Mouse (Mus musculus) thymus, adult 18-20 months (tissue): ENCODE data around the gene Art2b.
"Not testable (repeated sequence)": the region's sequence is repeated elsewhere in the genome, so short reads cannot be mapped to it uniquely, and the experiment has no call there.

ENCODE experiments used
- DNase-seq, 2 experiments: peaks; one replicate each; pipeline ENCODE4 v3.0.0; 2022; ENCODE audit warnings: mixed read lengths in 2 of 2

Art2b gene

DNA sequence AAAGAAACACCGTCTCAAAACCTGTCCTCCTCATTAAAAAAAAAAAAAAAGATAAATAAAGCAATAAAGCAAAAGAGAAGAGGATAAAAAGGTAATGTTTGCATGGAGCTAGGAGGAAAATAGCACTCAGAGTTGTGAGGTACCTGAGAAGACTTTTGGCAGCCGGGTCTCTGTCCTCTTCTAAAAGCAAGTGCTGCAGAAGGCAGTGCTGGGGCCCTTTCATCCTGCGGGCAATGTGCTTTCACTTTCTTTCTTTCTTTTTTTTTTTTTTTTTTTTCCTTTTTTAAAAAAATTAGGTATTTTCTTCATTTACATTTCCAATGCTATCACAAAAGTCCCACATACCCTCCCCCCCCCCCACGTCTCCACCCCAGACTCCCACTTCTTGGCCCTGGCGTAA, at the start of gene Art2b:
TSS of gene Art2b (minus strand) at position 193 of the 400 bp plus-strand sequence.
- no peak for DNase-seq

DNA sequence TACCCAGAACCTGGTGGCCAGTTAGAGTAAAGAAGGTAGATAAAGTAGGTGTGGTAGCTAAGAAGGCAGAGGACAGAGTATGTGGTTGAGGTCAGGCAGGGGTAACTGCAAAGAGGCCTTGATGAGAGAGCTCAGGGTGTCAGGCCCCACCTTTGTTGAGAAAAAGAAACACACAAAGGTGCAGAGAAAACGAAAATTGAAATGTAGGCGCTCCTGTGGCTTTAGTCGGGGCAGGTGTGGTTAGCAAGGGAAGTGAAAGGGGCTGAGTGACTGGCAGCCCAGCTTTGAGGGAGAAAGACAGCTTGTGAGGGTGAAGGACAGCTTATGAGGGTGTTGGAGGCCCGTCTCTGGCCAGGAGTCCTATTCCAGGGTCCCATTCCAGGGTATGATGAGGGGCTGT, 49.1 kb upstream of the Art2b start:
- peak; percentile 4 to 30 for DNase-seq

DNA sequence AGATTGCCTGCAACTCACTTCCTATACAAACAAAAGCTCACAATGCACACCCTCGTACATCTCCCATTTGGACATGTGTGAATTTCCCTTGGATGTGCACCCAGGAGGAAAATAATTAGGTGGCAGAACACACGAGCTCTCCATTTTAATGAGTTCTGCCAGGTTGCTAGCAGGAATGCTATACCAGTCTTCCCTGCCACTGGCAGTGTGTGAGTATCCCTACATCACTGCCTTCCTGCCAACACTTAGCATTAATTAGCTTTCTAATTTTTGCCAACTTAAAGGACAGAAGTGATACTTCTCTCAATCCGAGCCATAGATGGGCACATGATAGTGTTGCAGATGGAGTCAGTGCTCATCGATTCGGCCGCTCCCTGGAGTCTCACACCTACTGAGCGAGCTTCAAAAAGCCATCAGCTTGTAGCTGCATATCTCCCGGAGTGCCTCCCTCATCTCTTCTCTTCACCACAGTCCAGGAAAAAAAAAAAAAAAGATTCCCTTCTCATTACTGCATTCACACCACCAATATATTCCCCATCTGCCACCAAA, 48.3 kb upstream of the Art2b start:
- no peak for DNase-seq

- DNase-seq = no peak
Observed at GRCm38 (mm10) chr7:101628481-101628880, 43.1 kb upstream of the Art2b start.

GRCm38 (mm10) chr7:101627166-101627565, 41.8 kb upstream of the Art2b start:
- not testable (repeated sequence) for DNase-seq

DNA sequence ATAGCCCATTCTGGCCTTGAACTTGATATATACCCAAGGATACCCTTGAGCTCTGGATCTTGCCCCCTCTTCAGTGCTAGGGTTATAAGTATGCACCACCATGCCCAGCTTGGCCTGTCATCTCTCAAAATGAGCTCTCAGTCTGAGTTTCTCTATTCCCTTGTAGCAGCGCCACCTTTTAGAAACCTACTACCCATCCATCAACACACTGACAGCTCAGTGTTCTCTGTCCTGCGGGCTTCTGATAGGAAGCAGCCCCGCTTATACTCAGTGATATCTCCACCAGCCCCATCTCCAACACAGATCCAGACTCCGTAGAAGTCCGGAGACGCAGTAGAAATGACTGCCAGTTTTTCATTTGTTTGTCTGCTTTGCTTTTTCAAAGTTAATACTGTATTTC, 38.9 kb upstream of the Art2b start:
- no peak for DNase-seq

- not testable (repeated sequence) for DNase-seq
Observed at GRCm38 (mm10) chr7:101621861-101622260, 36.5 kb upstream of the Art2b start.

- DNase-seq = no peak
Observed at GRCm38 (mm10) chr7:101620373-101620772, 35.0 kb upstream of the Art2b start.

- no peak for DNase-seq
Observed at GRCm38 (mm10) chr7:101618273-101618672, 32.9 kb upstream of the Art2b start.

DNA sequence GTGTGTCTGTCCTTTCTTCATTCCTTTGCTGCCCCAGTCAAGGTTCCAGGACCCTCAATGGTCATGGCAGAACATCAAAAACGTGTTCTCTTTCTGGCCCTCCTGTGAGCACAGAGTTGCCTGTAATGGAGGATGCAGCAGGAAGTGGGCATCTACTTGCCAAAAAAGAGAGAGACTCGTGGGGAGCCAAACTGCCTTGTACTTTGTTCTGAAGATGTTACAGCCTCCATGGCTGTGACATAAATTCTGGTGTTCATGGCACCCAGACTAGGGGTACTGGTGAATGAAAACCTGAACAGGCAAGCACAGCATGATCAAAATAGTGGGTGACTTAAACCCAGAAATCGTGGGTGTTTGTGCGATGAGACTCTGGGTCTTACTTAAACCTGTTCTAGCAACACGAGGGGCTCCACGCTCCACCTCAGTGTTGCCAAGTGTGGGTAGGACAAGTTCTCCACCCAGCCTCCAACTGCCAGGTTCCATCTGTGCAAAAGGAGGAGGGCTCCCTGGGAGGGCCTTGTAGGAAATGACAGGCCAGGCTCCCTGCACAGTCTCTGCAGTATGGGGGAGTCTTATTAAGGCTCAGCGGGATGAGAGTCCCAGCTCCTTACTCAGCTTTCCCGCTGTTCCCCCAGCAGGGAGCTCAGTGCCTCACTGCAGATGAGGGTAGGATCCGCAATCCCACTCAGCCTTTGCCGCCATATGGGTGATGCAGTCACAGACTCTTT, 32.2 kb upstream of the Art2b start:
- DNase-seq = no peak

GRCm38 (mm10) chr7:101616136-101616835, 30.9 kb upstream of the Art2b start:
- DNase-seq = no peak

DNA sequence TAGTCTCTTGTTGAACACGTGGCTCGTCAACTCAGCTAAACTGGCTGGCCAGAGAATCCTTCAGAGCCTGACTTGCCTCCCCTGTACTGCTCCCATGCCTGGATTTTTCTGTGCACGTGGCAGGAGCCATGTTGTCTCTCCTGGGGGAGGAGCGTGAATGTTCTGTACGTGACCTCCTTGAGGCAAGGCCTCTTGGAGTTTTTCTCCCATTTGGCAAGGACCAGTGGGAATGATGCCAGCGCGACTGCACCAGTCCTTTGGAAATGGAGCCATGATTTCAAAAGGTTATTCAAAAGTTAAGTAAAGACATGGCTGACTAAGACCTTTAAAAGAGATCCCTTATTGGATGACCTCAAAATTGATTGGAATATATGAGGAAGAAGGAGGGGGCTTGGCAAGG, 30.0 kb upstream of the Art2b start:
- no peak for DNase-seq

GRCm38 (mm10) chr7:101612786-101613527, 27.6 kb upstream of the Art2b start:
- DNase-seq = not testable (repeated sequence)

DNA sequence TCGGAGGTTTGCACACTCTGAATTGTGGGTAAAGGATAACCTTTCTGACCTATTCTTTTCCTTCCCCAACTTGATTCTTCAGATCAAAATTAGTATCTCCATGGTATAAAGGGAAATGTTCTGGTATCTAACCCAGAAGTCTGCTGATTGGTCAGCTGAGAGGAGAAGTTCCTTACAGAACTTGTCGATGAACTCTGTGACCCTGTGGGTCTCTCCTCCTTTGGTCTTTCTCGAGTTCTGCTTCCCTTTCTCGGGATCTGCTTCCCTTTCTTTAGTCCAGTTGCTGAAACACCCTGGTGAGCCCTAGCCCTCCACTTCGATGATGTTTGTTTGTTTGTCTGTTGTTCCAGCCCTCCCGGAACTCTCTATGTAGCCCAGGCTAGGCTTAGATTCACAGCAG, 22.4 kb upstream of the Art2b start:
- DNase-seq = no peak

DNA sequence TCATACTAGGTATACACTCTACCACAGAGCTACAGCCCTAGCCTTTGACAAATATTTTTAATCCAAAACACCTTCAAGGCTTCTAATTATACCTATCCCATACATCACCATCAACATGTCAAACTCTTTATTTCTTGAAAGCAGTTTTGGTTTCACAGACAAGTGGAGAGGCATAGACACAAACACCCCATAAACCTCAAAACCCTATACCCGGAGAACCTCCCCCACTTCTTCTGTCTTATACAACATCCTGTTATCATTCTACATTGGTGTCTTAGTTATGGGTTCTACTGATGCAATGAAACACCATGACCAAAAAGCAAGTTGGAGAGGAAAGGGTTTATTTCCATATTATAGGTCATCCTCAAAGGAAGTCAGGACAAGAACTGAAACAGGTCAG, 15.0 kb upstream of the Art2b start:
- no peak for DNase-seq

GRCm38 (mm10) chr7:101598482-101598881, 13.1 kb upstream of the Art2b start:
- DNase-seq = no peak

DNA sequence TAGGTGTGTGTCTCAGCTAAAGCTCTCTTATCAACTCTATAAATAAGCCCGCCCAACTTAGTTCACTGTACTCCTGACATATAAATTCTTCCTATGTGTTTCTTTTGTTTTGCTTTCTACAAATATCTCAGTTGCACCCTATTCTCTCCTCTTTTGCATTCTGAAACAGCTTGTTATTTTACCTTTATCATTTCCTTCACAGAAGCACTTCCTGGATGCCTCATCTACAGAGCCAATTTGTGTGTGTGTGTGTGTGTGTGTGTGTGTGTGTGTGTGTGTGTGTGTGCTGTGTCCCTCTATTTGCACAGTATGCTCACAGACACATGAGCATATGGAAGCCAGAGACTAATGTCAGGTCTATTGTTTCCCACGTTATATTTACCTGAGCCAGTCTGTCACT, 9.6 kb upstream of the Art2b start:
- no peak for DNase-seq

GRCm38 (mm10) chr7:101584271-101584670, 1.1 kb downstream of the Art2b start:
- DNase-seq = not testable (repeated sequence)

- DNase-seq = no peak
Observed at GRCm38 (mm10) chr7:101582012-101582411, 3.4 kb downstream of the Art2b start.

- peak in 1 of 2 experiments; percentile 31 for DNase-seq
Observed at GRCm38 (mm10) chr7:101580863-101581262, 4.5 kb downstream of the Art2b start.

GRCm38 (mm10) chr7:101574413-101574812, 11.0 kb downstream of the Art2b start:
- DNase-seq = no peak

GRCm38 (mm10) chr7:101573636-101574035, 11.8 kb downstream of the Art2b start:
- DNase-seq = not testable (repeated sequence)

DNA sequence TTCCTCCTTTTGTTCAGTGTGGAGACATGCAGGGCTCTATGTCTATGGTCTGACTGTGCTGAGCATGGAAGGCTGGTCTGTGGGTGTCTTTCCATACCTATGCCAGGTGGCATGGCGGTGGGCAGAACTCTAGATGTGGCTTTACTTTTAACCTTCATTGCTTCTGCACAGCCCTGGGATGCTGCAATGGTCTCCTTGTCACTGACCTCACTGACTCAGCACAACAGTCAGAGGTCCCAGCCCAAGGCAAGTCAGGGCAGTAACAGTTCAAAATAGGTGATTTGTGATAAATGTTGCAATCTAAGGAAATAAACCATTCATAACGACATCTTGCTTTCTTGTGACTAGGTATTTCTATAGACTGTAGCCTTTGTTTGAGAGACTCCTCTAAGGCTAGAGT, 21.3 kb downstream of the Art2b start:
- DNase-seq = no peak
